Mouse (Mus musculus) left cerebral cortex, adult 18-20 months (tissue): ENCODE measurements around the gene Wipf1. TPM values are rescaled to one million over a fixed set of nuclear protein-coding genes. Genes with fewer than 3 reads are reported as not detected.
"Not testable (repeated sequence)": the region's sequence is repeated elsewhere in the genome, so short reads cannot be mapped to it uniquely, and the experiment has no call there.

Experiments
- DNase-seq, 2 experiments: peaks; one replicate each; pipeline ENCODE4 v3.0.0; 2021 to 2022; ENCODE audit warnings: low spot score in 2 of 2, mixed read lengths in 1 of 2
- long read RNA-seq, 2 experiments: library from polyadenylated mRNA; stranded (forward); transcript quantifications; one replicate each; pipeline ENCODE4 v2.0.0; 2021
- total RNA-seq, 2 experiments: library from RNA; stranded (reverse); gene quantifications; 2 replicates each; pipeline ENCODE4 v1.2.3; 2021

Wipf1 gene
- total RNA-seq, result 1 to 10 TPM; 7.9 to 9.4 TPM
- long read RNA-seq, experiment 1, full-length matches to known transcripts, result 3 of 6 reads
- long read RNA-seq, experiment 1, partial matches to known transcripts, result 3 of 6 reads
- long read RNA-seq, experiment 1, other reads (novel, unspliced or antisense), result 0 of 6 reads
- long read RNA-seq, experiment 2, full-length matches to known transcripts, result 2 of 4 reads
- long read RNA-seq, experiment 2, partial matches to known transcripts, result 2 of 4 reads
- long read RNA-seq, experiment 2, other reads (novel, unspliced or antisense), result 0 of 4 reads

- DNase-seq, result peak; percentile 71 to 72
Observed at GRCm38 (mm10) chr2:73529356-73530330, at the start of gene Wipf1. Gene Wipf1, minus strand, starts transcription at chr2:73529734.

- no peak for DNase-seq
Observed at GRCm38 (mm10) chr2:73579168-73579567, 49.6 kb upstream of the Wipf1 start.

- no peak for DNase-seq
Observed at GRCm38 (mm10) chr2:73574418-73574817, 44.9 kb upstream of the Wipf1 start.

- no peak for DNase-seq
Observed at GRCm38 (mm10) chr2:73573556-73573955, 44.0 kb upstream of the Wipf1 start.

GRCm38 (mm10) chr2:73572539-73573372, 43.2 kb upstream of the Wipf1 start:
- DNase-seq, result peak; percentile 87 to 91

- no peak for DNase-seq
Observed at GRCm38 (mm10) chr2:73571901-73572300, 42.4 kb upstream of the Wipf1 start.

- DNase-seq, result no peak
Observed at GRCm38 (mm10) chr2:73571304-73571703, 41.8 kb upstream of the Wipf1 start.

GRCm38 (mm10) chr2:73566989-73567605, 37.6 kb upstream of the Wipf1 start:
- peak; percentile 54 to 74 for DNase-seq

GRCm38 (mm10) chr2:73566162-73566561, 36.6 kb upstream of the Wipf1 start:
- no peak for DNase-seq

GRCm38 (mm10) chr2:73563690-73564089, 34.2 kb upstream of the Wipf1 start:
- no peak for DNase-seq

- DNase-seq, result no peak
Observed at GRCm38 (mm10) chr2:73562656-73563055, 33.1 kb upstream of the Wipf1 start.

GRCm38 (mm10) chr2:73561665-73562063, 32.1 kb upstream of the Wipf1 start:
- DNase-seq, result peak in 1 of 2 experiments; percentile 40

- no peak for DNase-seq
Observed at GRCm38 (mm10) chr2:73560899-73561664, 31.5 kb upstream of the Wipf1 start.

- DNase-seq, result no peak
Observed at GRCm38 (mm10) chr2:73560445-73560844, 30.9 kb upstream of the Wipf1 start.

- DNase-seq, result no peak
Observed at GRCm38 (mm10) chr2:73557956-73558355, 28.4 kb upstream of the Wipf1 start.

GRCm38 (mm10) chr2:73557061-73557460, 27.5 kb upstream of the Wipf1 start:
- DNase-seq, result not testable (repeated sequence)

- DNase-seq, result no peak
Observed at GRCm38 (mm10) chr2:73554389-73554788, 24.9 kb upstream of the Wipf1 start.

GRCm38 (mm10) chr2:73552926-73553325, 23.4 kb upstream of the Wipf1 start:
- no peak for DNase-seq

- peak in 1 of 2 experiments; percentile 47 for DNase-seq
Observed at GRCm38 (mm10) chr2:73550725-73551124, 21.2 kb upstream of the Wipf1 start.

- no peak for DNase-seq
Observed at GRCm38 (mm10) chr2:73548542-73548941, 19.0 kb upstream of the Wipf1 start.
